Mouse (Mus musculus): ENCODE measurements around the gene Atxn3.

DNA sequence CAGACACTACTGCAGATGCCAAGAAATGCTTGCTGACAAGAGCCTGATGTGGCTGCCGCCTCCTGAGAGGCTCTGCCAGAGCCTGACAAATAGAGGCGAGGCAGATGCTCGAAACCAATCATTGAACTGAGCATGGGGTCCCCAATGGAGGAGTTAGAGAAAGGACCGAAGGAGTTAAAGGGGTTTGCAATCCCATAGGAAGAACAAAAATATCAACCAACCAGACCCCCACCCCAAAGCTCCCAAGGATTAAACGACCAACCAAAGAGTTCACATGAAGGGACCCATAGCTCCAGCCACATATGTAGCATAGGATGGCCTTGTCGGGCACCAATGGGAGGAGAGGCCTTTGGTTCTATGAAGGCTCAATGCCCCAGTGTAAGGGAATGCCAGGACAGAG is 47.7 kb downstream of the Atxn3 start:
- TF ChIP-seq CTCF (IDR thresholded peaks at IDR 0.05; ENCODE audit: extremely low read depth, insufficient read length, insufficient replicate concordance, low read depth, low read length) = no peak
- no peak for TF ChIP-seq POLR2A (IDR thresholded peaks at IDR 0.05; ENCODE audit: low read depth, low read length)
